Mouse (Mus musculus) brain, embryonic 14.5 days (tissue): ENCODE measurements around the gene Vdr. TPM values are rescaled to one million over a fixed set of nuclear protein-coding genes. Genes with fewer than 3 reads are reported as not detected.
A peak's percentile ranks its signal among the peaks of the same experiment; 100 is the strongest.

ENCODE experiments used
- DNase-seq: peaks from one replicate; pipeline ENCODE4 v3.0.0-alpha.2; 2011; ENCODE audit warnings: low read depth
- CTCF ChIP-seq: fragments of 200-500 bp; IDR thresholded peaks from 2 replicates; pipeline ENCODE4 v1.5.1; 2012; ENCODE audit warnings: inconsistent platforms, mild to moderate bottlenecking, moderate library complexity, borderline replicate concordance; ENCODE audit not compliant: insufficient read depth, insufficient read length; ENCODE audit errors: extremely low read depth
- POLR2A ChIP-seq: fragments of 200-500 bp; IDR thresholded peaks from 2 replicates; pipeline ENCODE4 v1.6.1; 2012; ENCODE audit warnings: mild to moderate bottlenecking, inconsistent platforms, borderline replicate concordance; ENCODE audit not compliant: poor library complexity, insufficient read depth, insufficient read length, severe bottlenecking; ENCODE audit errors: extremely low read depth
- polyA plus RNA-seq: library from polyadenylated mRNA; depleted of rRNA; stranded (reverse); fragments of >200 nt; gene quantifications from 2 replicates; pipeline ENCODE4 v1.2.3, GENCODE M21; 2012

Vdr gene
- polyA plus RNA-seq, 1 experiment = 0.25 TPM

DNA sequence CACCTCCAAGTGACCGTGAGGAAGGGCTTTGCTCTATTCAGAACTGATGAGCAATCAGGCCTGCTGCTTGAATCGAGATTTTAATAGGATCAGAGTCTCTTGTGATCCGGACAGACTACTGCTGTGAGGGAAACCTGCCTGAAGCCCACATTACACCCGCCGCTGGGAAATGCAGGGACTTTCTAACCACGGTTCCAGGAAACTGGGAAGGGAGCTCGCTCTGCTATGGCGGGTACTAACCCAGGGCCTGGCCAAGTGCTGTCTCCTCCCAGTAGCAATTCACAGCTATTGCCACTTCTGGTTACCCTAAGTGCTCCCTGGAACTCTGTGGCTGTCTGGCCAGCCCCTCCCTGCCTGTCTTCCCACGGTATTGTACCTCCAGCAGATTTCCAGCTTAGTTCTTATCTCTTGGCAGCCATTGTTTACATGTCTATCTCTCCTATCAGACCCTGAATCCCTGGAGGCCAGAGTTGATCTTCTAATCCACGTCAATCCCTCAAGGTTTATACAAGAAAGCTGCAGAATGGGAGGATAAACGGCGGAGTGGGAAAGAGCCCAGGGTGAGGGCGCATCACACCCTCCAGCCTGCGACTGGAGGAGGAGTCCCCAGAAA lies 47.4 kb downstream of the Vdr start:
- no peak for TF ChIP-seq CTCF
- no peak for TF ChIP-seq POLR2A
- DNase-seq = peak; percentile 17

DNA sequence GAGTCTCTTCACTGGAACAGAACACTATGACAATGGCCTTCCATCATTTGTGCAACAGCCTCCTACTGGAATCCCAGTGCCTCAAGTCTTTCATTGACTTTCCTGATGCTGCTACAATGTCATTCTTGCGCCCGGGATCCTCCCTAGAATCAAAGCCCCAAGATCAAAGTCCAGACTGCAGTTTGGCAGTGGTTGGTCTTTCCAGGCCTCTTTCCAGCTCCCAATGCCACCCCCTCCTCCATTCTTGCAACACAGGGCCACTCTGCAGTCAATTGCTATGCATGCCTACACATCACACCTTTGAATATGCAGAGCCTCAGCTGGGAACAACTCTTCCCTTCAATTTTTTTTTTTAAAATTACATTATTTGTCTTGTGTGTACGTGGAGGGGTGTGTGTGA lies 50.1 kb downstream of the Vdr start:
- no peak for TF ChIP-seq CTCF
- no peak for TF ChIP-seq POLR2A
- no peak for DNase-seq

DNA sequence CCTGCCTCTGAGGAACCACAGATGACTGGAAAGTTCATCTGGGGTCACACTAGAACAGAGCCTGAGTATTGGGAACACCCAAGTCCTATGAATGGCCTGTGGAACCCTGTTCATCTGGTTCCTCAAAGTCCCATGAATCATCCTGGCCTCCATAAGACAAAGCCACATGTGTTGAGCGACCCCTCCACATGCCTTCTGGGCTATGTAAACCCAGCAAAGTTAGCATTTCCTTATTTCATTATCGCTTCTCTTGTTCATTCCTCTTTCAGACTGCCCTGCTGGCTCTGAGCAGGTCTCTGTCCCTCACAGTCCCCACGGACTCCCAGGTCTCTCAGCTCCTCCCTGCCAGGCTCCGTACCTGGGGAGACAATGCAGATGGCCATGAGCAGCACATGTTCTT lies 52.0 kb downstream of the Vdr start:
- TF ChIP-seq CTCF (no peak), POLR2A (no peak)
- DNase-seq = no peak

DNA sequence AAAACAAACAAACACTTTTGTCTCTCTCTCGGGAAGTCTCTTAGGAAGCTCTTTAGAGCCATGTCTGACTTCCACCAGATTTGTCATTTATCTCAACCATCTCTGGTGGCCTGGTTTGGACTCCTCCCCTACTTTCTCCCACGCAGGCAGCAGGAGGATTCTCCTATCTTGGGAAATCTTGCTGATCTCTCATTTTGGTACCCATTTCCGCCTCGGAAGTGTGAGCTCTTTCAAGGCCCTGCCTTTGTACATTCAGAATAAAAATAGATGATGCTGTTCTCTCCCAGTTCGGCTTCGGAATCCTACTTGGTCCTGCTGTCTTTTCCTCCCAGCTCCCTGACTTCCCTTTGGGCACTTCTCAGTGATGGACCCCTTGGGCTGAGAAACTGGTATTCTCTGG lies 55.9 kb downstream of the Vdr start:
- DNase-seq = no peak
- TF ChIP-seq POLR2A = no peak
- no peak for TF ChIP-seq CTCF

DNA sequence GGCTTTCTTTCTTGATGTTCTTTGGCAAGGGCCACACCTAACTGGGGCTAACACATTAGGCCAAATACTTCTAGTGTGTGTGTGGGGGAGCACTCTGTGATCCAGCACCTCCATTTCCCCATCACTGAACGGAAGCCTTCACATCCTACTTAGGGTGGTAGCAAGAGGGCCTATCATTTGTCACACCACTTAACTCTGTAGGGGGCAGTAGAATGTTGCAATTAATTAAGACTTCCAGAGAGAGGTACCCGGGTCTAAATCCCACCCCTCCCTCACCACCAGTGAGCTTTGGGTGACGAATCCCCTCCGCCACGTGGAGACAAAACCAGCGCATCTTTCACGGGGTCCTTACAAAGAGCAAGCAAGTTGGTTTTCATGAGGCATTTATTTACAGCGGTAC lies 56.4 kb downstream of the Vdr start:
- TF ChIP-seq POLR2A (no peak), CTCF (no peak)

DNA sequence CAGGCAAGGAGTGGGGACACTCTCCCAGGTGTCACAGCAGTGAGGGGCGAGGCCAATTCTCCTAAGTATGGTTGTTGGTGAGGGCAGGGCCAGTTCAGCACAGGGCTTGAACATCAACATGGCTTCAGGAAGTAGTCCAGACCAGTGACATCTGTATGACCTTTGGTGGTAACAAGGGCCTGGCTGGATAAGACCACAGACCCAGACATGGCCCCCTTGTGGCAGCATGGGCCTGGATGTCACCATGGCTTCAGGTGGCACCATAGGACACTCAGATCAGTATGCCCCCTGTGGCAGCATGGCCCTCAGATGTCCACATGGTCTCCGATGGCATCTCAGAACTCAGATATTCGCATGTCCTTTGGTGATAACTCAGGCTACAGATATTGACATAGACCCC lies 58.1 kb downstream of the Vdr start:
- no peak for TF ChIP-seq POLR2A
- TF ChIP-seq CTCF = no peak
- DNase-seq = no peak

More for the DNA sequence above, 56.4 kb downstream of the Vdr start:
- DNase-seq = peak; percentile 26

DNA sequence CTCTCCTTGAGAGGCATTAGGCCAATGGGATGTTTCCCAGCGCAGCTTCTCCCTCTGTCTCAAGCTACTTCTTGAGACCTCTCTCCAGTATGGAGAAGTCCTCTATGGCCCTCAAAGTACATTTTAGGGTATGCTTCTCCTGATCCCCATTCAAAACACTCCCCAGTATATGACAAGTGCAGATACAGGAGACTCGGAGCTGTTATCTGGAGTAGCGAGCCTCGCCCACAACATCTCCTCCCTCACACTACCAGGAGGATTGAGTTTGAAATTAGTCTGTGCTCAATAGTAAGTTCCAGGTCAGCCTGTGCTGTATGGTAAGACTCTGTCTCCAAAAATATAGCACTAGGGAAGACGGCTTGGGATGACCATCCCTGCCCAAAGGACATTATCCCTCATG lies 59.4 kb downstream of the Vdr start:
- TF ChIP-seq POLR2A (no peak), CTCF (no peak)
- DNase-seq = no peak

DNA sequence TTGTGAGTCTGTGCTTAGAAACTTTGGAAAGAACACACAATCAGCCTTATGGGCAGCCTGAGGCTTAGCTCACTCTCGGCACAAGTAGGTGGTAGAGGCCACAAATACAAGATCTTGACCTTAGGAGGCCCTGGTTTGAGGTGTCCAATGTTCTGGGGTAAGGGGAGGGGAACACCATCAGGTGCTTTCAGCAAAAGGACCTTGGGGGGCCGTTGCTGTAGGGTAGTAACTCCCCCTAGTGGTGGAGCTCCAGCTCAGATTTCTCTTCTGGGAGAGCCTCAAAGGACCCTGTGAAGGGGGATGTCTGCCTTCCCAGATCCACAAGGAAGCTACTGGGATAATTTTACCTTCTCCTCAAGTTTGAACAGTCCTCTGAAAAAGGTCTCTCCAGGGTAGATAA lies 60.0 kb downstream of the Vdr start:
- peak; percentile 47 for DNase-seq
- TF ChIP-seq POLR2A (no peak), CTCF (peak; percentile 55; the same call in 1 of the 2 replicates)

DNA sequence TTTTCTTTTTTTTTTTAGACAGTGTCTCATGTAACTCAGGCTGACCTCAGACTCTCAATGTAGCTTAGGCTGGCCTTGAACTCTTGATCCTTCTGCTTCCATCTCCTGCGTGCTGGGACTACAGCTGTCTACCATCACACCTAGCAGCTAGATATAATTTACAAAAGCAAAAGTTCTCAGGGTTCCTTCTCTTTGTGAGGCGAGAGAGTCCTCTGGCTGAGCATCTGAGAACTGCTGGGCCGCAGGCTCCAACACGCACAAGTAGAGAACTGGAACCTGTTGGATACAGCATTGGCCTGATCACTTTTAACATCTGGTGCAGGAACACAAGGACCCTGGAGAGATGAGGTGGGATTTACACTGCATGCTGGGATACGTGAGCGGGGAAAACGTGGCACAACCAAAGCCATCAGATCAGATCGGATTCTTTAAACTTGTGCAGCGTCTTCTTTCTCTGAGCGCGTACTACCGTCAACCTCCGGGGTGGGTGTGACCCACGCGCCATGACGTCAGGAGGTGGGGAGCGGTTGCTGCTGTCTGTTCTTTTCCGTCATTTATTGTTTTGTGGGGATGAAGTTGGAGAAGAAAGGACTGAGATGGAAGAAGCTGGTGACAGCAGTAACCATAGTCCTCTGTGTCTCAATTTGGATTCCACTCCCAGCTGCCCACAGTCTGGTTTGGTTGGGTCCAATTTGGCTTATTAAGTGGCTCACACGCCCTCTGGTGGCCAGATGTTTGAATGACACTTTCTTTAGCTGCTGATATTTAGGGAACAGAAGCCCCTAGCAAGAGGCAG lies 61.1 kb downstream of the Vdr start:
- TF ChIP-seq POLR2A (no peak), CTCF (peak; percentile 79; the same call in 1 of the 2 replicates)
- DNase-seq = peak; percentile 95

DNA sequence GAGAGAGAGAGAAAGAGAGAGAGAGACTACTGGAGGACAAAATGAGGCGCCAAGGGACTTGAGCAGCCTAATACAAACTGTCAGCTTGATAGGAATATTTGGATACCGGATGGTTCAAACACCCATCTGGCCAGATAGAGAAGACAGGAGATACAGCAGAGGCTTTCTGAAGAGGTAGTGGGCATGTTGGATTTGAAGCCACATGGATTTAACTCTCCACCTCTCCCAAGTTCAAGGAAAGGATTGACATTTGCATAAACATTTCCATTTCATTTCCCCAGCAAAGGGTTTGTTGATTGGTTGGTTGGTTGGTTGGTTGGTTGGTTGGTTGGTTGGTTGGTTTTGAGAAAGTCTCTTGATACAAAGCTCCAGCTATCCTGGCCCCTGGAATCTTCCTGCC lies 62.6 kb downstream of the Vdr start:
- no peak for DNase-seq
- TF ChIP-seq POLR2A (no peak), CTCF (no peak)

DNA sequence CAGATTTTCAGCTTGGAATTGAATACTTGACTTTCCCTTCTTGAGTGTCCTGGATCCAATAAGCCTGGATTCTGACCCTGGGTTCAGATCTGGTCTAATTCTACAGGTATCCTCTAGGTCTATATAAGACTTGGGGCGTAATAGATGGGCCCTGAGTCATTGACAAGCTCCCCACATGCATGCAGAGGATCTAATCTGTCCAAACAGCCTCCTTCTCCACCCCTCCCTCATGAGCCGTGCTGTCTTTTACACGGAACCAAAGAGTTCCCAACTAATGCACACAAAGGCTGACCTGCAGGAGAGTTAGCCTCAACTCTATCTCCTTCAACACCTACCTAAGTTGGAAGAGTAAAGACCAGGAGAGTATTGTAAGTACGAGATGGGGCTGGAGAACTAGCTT lies 63.1 kb downstream of the Vdr start:
- DNase-seq = no peak
- TF ChIP-seq CTCF = no peak
- TF ChIP-seq POLR2A = no peak
